ENCODE assay signal across 19 mouse cellular contexts in genomic region chr9:41099067-41099466, GRCm38 (mm10).
A peak's percentile ranks its signal among the peaks of the same experiment; 100 is the strongest.
DNase-seq lines count a peak whose midpoint lies in the region; ATAC-seq and TF ChIP-seq lines count a peak whose summit lies in the region.
"Had no signal": no experiment of that assay in that cellular context is flagged by ENCODE, and none has a peak within 500 bp of the region (broad histone marks: within the 10 kb centered on the region; RNA-seq: fewer than 3 reads in every experiment).

No protein-coding gene starts in this region.

- H3K27me3 ChIP-seq in kidney, postnatal 0 days (ENCODE audit: insufficient read depth, low read length), result no peaks in the 10 kb centered on the region
- no peaks in the 10 kb centered on the region for H3K27me3 ChIP-seq in embryonic facial prominence, embryonic 14.5 days (replicated peaks; ENCODE audit: control insufficient read depth, insufficient read depth, low read length)
- H3K27me3 ChIP-seq in limb, embryonic 15.5 days, result no peaks in the 10 kb centered on the region
- H3K27me3 ChIP-seq: forebrain, embryonic 12.5 days; heart, embryonic 12.5 days had no signal

- peak; percentile 60; the same call in 1 of the 2 replicates for ATAC-seq in kidney, postnatal 0 days (replicated peaks; ENCODE audit: low FRiP score, low read depth)
- ATAC-seq in embryonic facial prominence, embryonic 14.5 days (ENCODE audit: low read depth), result no peak
- ATAC-seq in limb, embryonic 15.5 days (ENCODE audit: insufficient number of reproducible peaks, low FRiP score, low TSS enrichment, low read depth), result no peak

- peak overlapping the region; percentile 64; the same call in 1 of the 2 replicates for H3K27ac ChIP-seq in kidney, postnatal 0 days
- peak overlapping the region; percentile 75 for H3K27ac ChIP-seq in embryonic facial prominence, embryonic 14.5 days (replicated peaks; ENCODE audit: low read depth, low read length)
- 0 out of 2 replicates have a peak overlapping the region, but pooled peaks have one; percentile 34 for H3K27ac ChIP-seq in limb, embryonic 15.5 days
- H3K27ac ChIP-seq: forebrain, embryonic 12.5 days; liver, embryonic 14.5 days; midbrain, embryonic 12.5 days had no signal

- TF ChIP-seq CTCF in kidney, postnatal 0 days (IDR thresholded peaks at IDR 0.05; ENCODE audit: low read depth), result no peak

- peaks cover 13% of the 10 kb centered on the region for H3K4me1 ChIP-seq in kidney, postnatal 0 days (replicated peaks; ENCODE audit: insufficient read depth, low read length)
- H3K4me1 ChIP-seq in embryonic facial prominence, embryonic 14.5 days (ENCODE audit: control insufficient read depth, insufficient read depth, low read length), result peaks cover 30% of the 10 kb centered on the region
- peaks cover 29% of the 10 kb centered on the region for H3K4me1 ChIP-seq in limb, embryonic 15.5 days
- H3K4me1 ChIP-seq: midbrain, embryonic 12.5 days had no signal

- H3K4me3 ChIP-seq in kidney, postnatal 0 days (replicated peaks; ENCODE audit: low read depth, low read length), result no peak overlapping the region
- no peak overlapping the region for H3K4me3 ChIP-seq in embryonic facial prominence, embryonic 14.5 days (ENCODE audit: low read depth, low read length)
- H3K4me3 ChIP-seq in limb, embryonic 15.5 days, result no peak overlapping the region
- H3K4me3 ChIP-seq: forebrain, embryonic 12.5 days; heart, embryonic 12.5 days; midbrain, embryonic 12.5 days had no signal

- H3K9ac ChIP-seq in kidney, postnatal 0 days (ENCODE audit: low read depth, low read length), result no peak overlapping the region
- no peak overlapping the region for H3K9ac ChIP-seq in embryonic facial prominence, embryonic 14.5 days (ENCODE audit: low read depth, low read length)
- H3K9ac ChIP-seq in limb, embryonic 15.5 days, result no peak overlapping the region
- H3K9ac ChIP-seq: forebrain, embryonic 12.5 days; heart, embryonic 12.5 days; liver, embryonic 14.5 days; midbrain, embryonic 12.5 days had no signal

- no peaks in the 10 kb centered on the region for H3K36me3 ChIP-seq in kidney, postnatal 0 days (ENCODE audit: insufficient read depth, low read length)
- no peaks in the 10 kb centered on the region for H3K36me3 ChIP-seq in embryonic facial prominence, embryonic 14.5 days (ENCODE audit: control insufficient read depth, insufficient read depth, low read length)
- no peaks in the 10 kb centered on the region for H3K36me3 ChIP-seq in limb, embryonic 15.5 days
- H3K36me3 ChIP-seq: forebrain, embryonic 12.5 days; heart, embryonic 12.5 days; midbrain, embryonic 12.5 days had no signal

- no peaks in the 10 kb centered on the region for H3K9me3 ChIP-seq in kidney, postnatal 0 days (replicated peaks; ENCODE audit: low read length)
- H3K9me3 ChIP-seq in embryonic facial prominence, embryonic 14.5 days (ENCODE audit: control insufficient read depth, low read length), result no peaks in the 10 kb centered on the region
- H3K9me3 ChIP-seq in limb, embryonic 15.5 days, result no peaks in the 10 kb centered on the region
- H3K9me3 ChIP-seq: forebrain, embryonic 12.5 days; midbrain, embryonic 12.5 days had no signal

- DNase-seq in embryo, embryonic 10 days (ENCODE audit: low spot score), result peak; percentile 47
- DNase-seq in embryo, embryonic 9.5 days (ENCODE audit: extremely low spot score), result no peak
- peak; percentile 83 for DNase-seq in kidney, postnatal 0 days (ENCODE audit: low spot score)
- DNase-seq in kidney, postnatal 14 days, result no peak
- DNase-seq in embryonic facial prominence, embryonic 14.5 days (ENCODE audit: low spot score), result peak; percentile 57
- no peak for DNase-seq in ovary, adult 18-20 months (ENCODE audit: low spot score)
- DNase-seq in frontal cortex, adult 2 months (ENCODE audit: extremely low spot score in 1 of 2, low spot score in 1 of 2), result no peak
- DNase-seq: adrenal gland, adult 8-10 months; cerebellum, adult 11-12 months; heart, postnatal 36 days; kidney, adult 18-20 months; lung, postnatal 14 days; right cerebral cortex, postnatal 14 days; thymus, postnatal 4 days had no signal

- WGBS in kidney, postnatal 0 days, result 37% methylated on average over 5 of the region's 5 CpGs
- WGBS in embryonic facial prominence, embryonic 14.5 days, result 26% methylated on average over 5 of the region's 5 CpGs
- 41% methylated on average over 5 of the region's 5 CpGs for WGBS in limb, embryonic 15.5 days

- H3K4me2 ChIP-seq in kidney, postnatal 0 days (ENCODE audit: low read length), result no peak overlapping the region
- no peak overlapping the region for H3K4me2 ChIP-seq in embryonic facial prominence, embryonic 14.5 days (ENCODE audit: low read depth, low read length)
- no peak overlapping the region for H3K4me2 ChIP-seq in limb, embryonic 15.5 days
- H3K4me2 ChIP-seq: forebrain, embryonic 12.5 days; heart, embryonic 12.5 days; midbrain, embryonic 12.5 days had no signal

Comparison
In these comparisons a context has a peak if more than half of its experiments do, and no peak if none do; other contexts are left out.
1. DNase-seq: peak in embryo, embryonic 10 days (single experiment), kidney, postnatal 0 days (single experiment) and embryonic facial prominence, embryonic 14.5 days (single experiment); none in embryo, embryonic 9.5 days (single experiment), kidney, postnatal 14 days (single experiment), ovary, adult 18-20 months (single experiment) and frontal cortex, adult 2 months (0 of 2).
2. Peak in every context shown above with its lines, with median percentiles within 50 percentile points of each other: H3K27ac ChIP-seq.